Mouse (Mus musculus) cortical plate, adult 2 months (tissue): Measurements from ENCODE around the gene Cngb1.

Source experiments
- CTCF ChIP-seq: fragments of 200-500 bp; IDR thresholded peaks from 2 replicates; pipeline ENCODE4 v1.5.1; 2011; ENCODE audit warnings: mild to moderate bottlenecking, control low read depth, low read length; ENCODE audit not compliant: insufficient read depth; ENCODE audit errors: extremely low read depth
- POLR2A ChIP-seq: fragments of 200-500 bp; IDR thresholded peaks from 2 replicates; pipeline ENCODE4 v1.6.1; 2011; ENCODE audit warnings: mild to moderate bottlenecking, low read length, control low read depth; ENCODE audit not compliant: insufficient read depth; ENCODE audit errors: extremely low read depth

GRCm38 (mm10) chr8:95336363-95336762 lies 30.0 kb upstream of the Cngb1 start:
- TF ChIP-seq CTCF = no peak
- TF ChIP-seq POLR2A = no peak
